Mouse (Mus musculus) heart, postnatal 0 days (tissue): ENCODE results near the gene Ptchd4. TPM values are rescaled to one million over a fixed set of nuclear protein-coding genes. Genes with fewer than 3 reads are reported as not detected.

ENCODE experiments used
- ATAC-seq: fragments of 200-750 bp; cut with Nextera tagmentation; 2 replicates; pipeline ENCODE4 v1.8.0; 2017; ENCODE audit warnings: low read depth, moderate number of reproducible peaks, moderate library complexity; ENCODE audit not compliant: insufficient read depth
- DNase-seq: peaks from one replicate; pipeline ENCODE4 v3.0.0-alpha.2; 2016; ENCODE audit warnings: low spot score
- H3K27ac ChIP-seq: fragments of 300-500 bp; sonication (generic); 2 replicates; pipeline ENCODE4 v1.5.1; 2014; ENCODE audit warnings: low read depth, mild to moderate bottlenecking
- H3K27me3 ChIP-seq: fragments of 300-500 bp; sonication (generic); 2 replicates; pipeline ENCODE4 v1.6.1; 2014; ENCODE audit warnings: low read length, mixed read lengths; ENCODE audit not compliant: control insufficient read depth, insufficient read depth
- H3K36me3 ChIP-seq: fragments of 300-500 bp; sonication (generic); replicated peaks from 2 replicates; pipeline ENCODE4 v1.6.1; 2014; ENCODE audit warnings: low read length, mixed read lengths; ENCODE audit not compliant: control insufficient read depth, insufficient read depth
- H3K4me1 ChIP-seq: fragments of 300-500 bp; sonication (generic); 2 replicates; pipeline ENCODE4 v1.6.1; 2014; ENCODE audit warnings: antibody characterized with exemption; ENCODE audit not compliant: control insufficient read depth, insufficient read depth
- H3K4me2 ChIP-seq: fragments of 300-500 bp; sonication (generic); 2 replicates; pipeline ENCODE4 v1.6.1; 2014; ENCODE audit warnings: low read depth, mild to moderate bottlenecking, low read length, moderate library complexity
- H3K4me3 ChIP-seq: fragments of 300-500 bp; sonication (generic); 2 replicates; pipeline ENCODE4 v1.5.1; 2014; ENCODE audit warnings: low read depth, low read length
- H3K9ac ChIP-seq: fragments of 300-500 bp; sonication (generic); replicated peaks from 2 replicates; pipeline ENCODE4 v1.6.1; 2014; ENCODE audit warnings: low read depth, low read length, mixed read lengths
- H3K9me3 ChIP-seq: fragments of 300-500 bp; sonication (generic); replicated peaks from 2 replicates; pipeline ENCODE4 v1.6.1; 2016; ENCODE audit warnings: low read length; ENCODE audit not compliant: control insufficient read depth
- CTCF ChIP-seq: IDR thresholded peaks from 2 replicates; pipeline ENCODE4 v1.5.1; 2016; ENCODE audit warnings: antibody characterized with exemption, control low read depth, low read depth
- EP300 ChIP-seq: IDR thresholded peaks from 2 replicates; pipeline ENCODE4 v1.6.1; 2016; ENCODE audit warnings: antibody characterized with exemption, low read depth
- WGBS: fragments of 180-500 bp; shearing (Covaris S2); extraction: QIAGEN DNeasy Blood & Tissue Kit; methylation state at CpG from one replicate; pipeline ENCODE4 v1.1.7; 2014; 5-methylcytosine and 5-hydroxymethylcytosine counted together
- polyA plus RNA-seq: library from polyadenylated mRNA; unstranded; fragments of >200 nt; fragmentation: Nextera tagmentation; extraction: Ambion mirVana; gene quantifications from 2 replicates; pipeline ENCODE4 v1.2.1, GENCODE M21; 2015
- total RNA-seq: library from RNA; depleted of rRNA; stranded (reverse); fragments of >200 nt; gene quantifications from 2 replicates; pipeline ENCODE4 v1.2.3, GENCODE M21; 2014; ENCODE audit warnings: low replicate concordance

The Ptchd4 gene
- total and polyA plus RNA-seq, 2 experiments from 2014 or later = not detected

- DNase-seq (no peak), ATAC-seq (no peak)
- no peak overlapping the region for H3K27ac ChIP-seq
- no peak overlapping the region for H3K9ac ChIP-seq
- no peaks in the 10 kb centered on the region for H3K4me1 ChIP-seq
- no peaks in the 10 kb centered on the region for H3K27me3 ChIP-seq
- 39% methylated on average over 5 of the region's 5 CpGs for WGBS
- H3K4me3 ChIP-seq = no peak overlapping the region
- H3K36me3 ChIP-seq = no peaks in the 10 kb centered on the region
- H3K9me3 ChIP-seq = no peaks in the 10 kb centered on the region
- TF ChIP-seq CTCF = no peak
- TF ChIP-seq EP300 = no peak
- H3K4me2 ChIP-seq = no peak overlapping the region
Observed at GRCm38 (mm10) chr17:42291793-42292192, 24.0 kb upstream of the Ptchd4 start.

- Histone ChIP-seq H3K9me3 (no peaks in the 10 kb centered on the region), H3K27me3 (no peaks in the 10 kb centered on the region), H3K4me2 (no peak overlapping the region), H3K36me3 (no peaks in the 10 kb centered on the region), H3K9ac (no peak overlapping the region), H3K27ac (no peak overlapping the region), H3K4me1 (no peaks in the 10 kb centered on the region), H3K4me3 (no peak overlapping the region)
- no peak for DNase-seq
- no peak for ATAC-seq
- TF ChIP-seq CTCF (no peak), EP300 (no peak)
- WGBS = 55% methylated on average over 4 of the region's 4 CpGs
Observed at GRCm38 (mm10) chr17:42297986-42298385, 17.8 kb upstream of the Ptchd4 start.

GRCm38 (mm10) chr17:42299681-42300080 lies 16.1 kb upstream of the Ptchd4 start:
- Histone ChIP-seq H3K9me3 (no peaks in the 10 kb centered on the region), H3K4me2 (no peak overlapping the region), H3K4me3 (no peak overlapping the region), H3K4me1 (no peaks in the 10 kb centered on the region), H3K9ac (no peak overlapping the region), H3K27me3 (no peaks in the 10 kb centered on the region), H3K36me3 (no peaks in the 10 kb centered on the region), H3K27ac (no peak overlapping the region)
- no peak for DNase-seq
- WGBS = 66% methylated on average over 3 of the region's 3 CpGs
- no peak for TF ChIP-seq EP300
- no peak for TF ChIP-seq CTCF
- ATAC-seq = no peak

GRCm38 (mm10) chr17:42303062-42303577 lies 12.6 kb upstream of the Ptchd4 start:
- H3K4me1 ChIP-seq = no peaks in the 10 kb centered on the region
- H3K27ac ChIP-seq = no peak overlapping the region
- no peak overlapping the region for H3K4me2 ChIP-seq
- DNase-seq (no peak), ATAC-seq (no peak)
- no peak for TF ChIP-seq CTCF
- no peaks in the 10 kb centered on the region for H3K36me3 ChIP-seq
- no peak overlapping the region for H3K4me3 ChIP-seq
- no peaks in the 10 kb centered on the region for H3K9me3 ChIP-seq
- H3K9ac ChIP-seq = no peak overlapping the region
- no peaks in the 10 kb centered on the region for H3K27me3 ChIP-seq
- 54% methylated on average over 4 of the region's 4 CpGs for WGBS

- H3K36me3 ChIP-seq = no peaks in the 10 kb centered on the region
- no peak overlapping the region for H3K4me3 ChIP-seq
- DNase-seq (no peak), ATAC-seq (no peak)
- TF ChIP-seq EP300 = no peak
- TF ChIP-seq CTCF = 0 out of 2 replicates have a peak, but pooled peaks have one; percentile 2
- no peaks in the 10 kb centered on the region for H3K9me3 ChIP-seq
- H3K4me1 ChIP-seq = no peaks in the 10 kb centered on the region
- H3K9ac ChIP-seq = no peak overlapping the region
- no peak overlapping the region for H3K27ac ChIP-seq
- H3K4me2 ChIP-seq = no peak overlapping the region
- no peaks in the 10 kb centered on the region for H3K27me3 ChIP-seq
- WGBS = 53% methylated on average over 4 of the region's 4 CpGs
Observed at GRCm38 (mm10) chr17:42304262-42304661, 11.5 kb upstream of the Ptchd4 start.

- no peak overlapping the region for H3K4me3 ChIP-seq
- TF ChIP-seq CTCF (no peak), EP300 (no peak)
- no peaks in the 10 kb centered on the region for H3K4me1 ChIP-seq
- no peaks in the 10 kb centered on the region for H3K27me3 ChIP-seq
- 85% methylated on average over 1 of the region's 1 CpGs for WGBS
- H3K36me3 ChIP-seq = no peaks in the 10 kb centered on the region
- H3K4me2 ChIP-seq = no peak overlapping the region
- no peak overlapping the region for H3K27ac ChIP-seq
- ATAC-seq (no peak), DNase-seq (no peak)
- no peaks in the 10 kb centered on the region for H3K9me3 ChIP-seq
- H3K9ac ChIP-seq = no peak overlapping the region
Observed at GRCm38 (mm10) chr17:42307001-42307400, 8.7 kb upstream of the Ptchd4 start.
